Mouse (Mus musculus): ENCODE measurements around the gene Ppp4r3a. TPM values are rescaled to one million over a fixed set of nuclear protein-coding genes. Genes with fewer than 3 reads are reported as not detected.

Ppp4r3a gene
- polyA plus RNA-seq, 1 experiment from 2014 or later = 78.7 TPM

GRCm38 (mm10) chr12:100995607-100996377, 87.7 kb downstream of the Ppp4r3a start:
- Histone ChIP-seq H3K27ac (ENCODE audit: low read depth, low read length) (peak overlapping the region; percentile 53), H3K9me3 (ENCODE audit: control insufficient read depth, low read length) (no peaks in the 10 kb centered on the region), H3K4me1 (replicated peaks; ENCODE audit: control insufficient read depth, insufficient read depth, low read length) (peaks cover 28% of the 10 kb centered on the region), H3K9ac (ENCODE audit: low read length) (peak overlapping the region; percentile 14; the same call in 1 of the 2 replicates), H3K27me3 (ENCODE audit: control insufficient read depth, insufficient read depth, low read length) (no peaks in the 10 kb centered on the region), H3K4me3 (ENCODE audit: low read depth, low read length) (no peak overlapping the region), H3K4me2 (ENCODE audit: low read depth, low read length, severe bottlenecking) (no peak overlapping the region), H3K36me3 (ENCODE audit: control insufficient read depth, insufficient read depth, low read length) (no peaks in the 10 kb centered on the region; the same call in 1 of the 2 replicates)
- ATAC-seq (replicated peaks; ENCODE audit: low FRiP score) = 0 out of 2 replicates have a peak, but pooled peaks have one; percentile 19
- DNase-seq (ENCODE audit: low spot score) = no peak
- 32% methylated on average over 16 of the region's 16 CpGs for WGBS

GRCm38 (mm10) chr12:100994140-100995015, 89.1 kb downstream of the Ppp4r3a start:
- Histone ChIP-seq H3K4me1 (replicated peaks; ENCODE audit: control insufficient read depth, insufficient read depth, low read length) (peaks cover 33% of the 10 kb centered on the region), H3K9ac (ENCODE audit: low read length) (no peak overlapping the region), H3K4me2 (ENCODE audit: low read depth, low read length, severe bottlenecking) (no peak overlapping the region), H3K36me3 (ENCODE audit: control insufficient read depth, insufficient read depth, low read length) (no peaks in the 10 kb centered on the region), H3K27ac (ENCODE audit: low read depth, low read length) (no peak overlapping the region), H3K27me3 (ENCODE audit: control insufficient read depth, insufficient read depth, low read length) (no peaks in the 10 kb centered on the region), H3K9me3 (ENCODE audit: control insufficient read depth, low read length) (no peaks in the 10 kb centered on the region), H3K4me3 (ENCODE audit: low read depth, low read length) (no peak overlapping the region)
- 87% methylated on average over 3 of the region's 3 CpGs for WGBS
- DNase-seq (ENCODE audit: low spot score) = no peak
- ATAC-seq (replicated peaks; ENCODE audit: low FRiP score) = no peak

- 79% methylated on average over 3 of the region's 3 CpGs for WGBS
- DNase-seq (ENCODE audit: low spot score) (no peak), ATAC-seq (replicated peaks; ENCODE audit: low FRiP score) (no peak)
- H3K27ac ChIP-seq (ENCODE audit: low read depth, low read length) = no peak overlapping the region
- H3K4me3 ChIP-seq (ENCODE audit: low read depth, low read length) = no peak overlapping the region
- no peaks in the 10 kb centered on the region for H3K9me3 ChIP-seq (ENCODE audit: control insufficient read depth, low read length)
- no peaks in the 10 kb centered on the region for H3K36me3 ChIP-seq (ENCODE audit: control insufficient read depth, insufficient read depth, low read length)
- no peak overlapping the region for H3K4me2 ChIP-seq (ENCODE audit: low read depth, low read length, severe bottlenecking)
- no peak overlapping the region for H3K9ac ChIP-seq (ENCODE audit: low read length)
- peaks cover 35% of the 10 kb centered on the region for H3K4me1 ChIP-seq (replicated peaks; ENCODE audit: control insufficient read depth, insufficient read depth, low read length)
- H3K27me3 ChIP-seq (ENCODE audit: control insufficient read depth, insufficient read depth, low read length) = no peaks in the 10 kb centered on the region
Measured at GRCm38 (mm10) chr12:100993146-100993545, 90.4 kb downstream of the Ppp4r3a start.

GRCm38 (mm10) chr12:100992505-100992904, 91.0 kb downstream of the Ppp4r3a start:
- H3K4me1 ChIP-seq (replicated peaks; ENCODE audit: control insufficient read depth, insufficient read depth, low read length) = peaks cover 33% of the 10 kb centered on the region
- no peak overlapping the region for H3K4me3 ChIP-seq (ENCODE audit: low read depth, low read length)
- H3K27ac ChIP-seq (ENCODE audit: low read depth, low read length) = 0 out of 2 replicates have a peak overlapping the region, but pooled peaks have one; percentile 12
- no peaks in the 10 kb centered on the region for H3K9me3 ChIP-seq (ENCODE audit: control insufficient read depth, low read length)
- H3K9ac ChIP-seq (ENCODE audit: low read length) = no peak overlapping the region
- WGBS = 90% methylated on average over 7 of the region's 7 CpGs
- no peak overlapping the region for H3K4me2 ChIP-seq (ENCODE audit: low read depth, low read length, severe bottlenecking)
- no peak for DNase-seq (ENCODE audit: low spot score)
- no peak for ATAC-seq (replicated peaks; ENCODE audit: low FRiP score)
- H3K27me3 ChIP-seq (ENCODE audit: control insufficient read depth, insufficient read depth, low read length) = no peaks in the 10 kb centered on the region
- H3K36me3 ChIP-seq (ENCODE audit: control insufficient read depth, insufficient read depth, low read length) = no peaks in the 10 kb centered on the region

GRCm38 (mm10) chr12:100991119-100991518, 92.4 kb downstream of the Ppp4r3a start:
- Histone ChIP-seq H3K4me2 (ENCODE audit: low read depth, low read length, severe bottlenecking) (no peak overlapping the region), H3K27me3 (ENCODE audit: control insufficient read depth, insufficient read depth, low read length) (no peaks in the 10 kb centered on the region), H3K4me3 (ENCODE audit: low read depth, low read length) (no peak overlapping the region), H3K36me3 (ENCODE audit: control insufficient read depth, insufficient read depth, low read length) (no peaks in the 10 kb centered on the region), H3K9me3 (ENCODE audit: control insufficient read depth, low read length) (no peaks in the 10 kb centered on the region), H3K27ac (ENCODE audit: low read depth, low read length) (peak overlapping the region; percentile 72), H3K4me1 (replicated peaks; ENCODE audit: control insufficient read depth, insufficient read depth, low read length) (peaks cover 26% of the 10 kb centered on the region), H3K9ac (ENCODE audit: low read length) (no peak overlapping the region)
- ATAC-seq (replicated peaks; ENCODE audit: low FRiP score) (no peak), DNase-seq (ENCODE audit: low spot score) (no peak)
- 83% methylated on average over 3 of the region's 3 CpGs for WGBS

GRCm38 (mm10) chr12:100990291-100990690, 93.2 kb downstream of the Ppp4r3a start:
- no peaks in the 10 kb centered on the region for H3K36me3 ChIP-seq (ENCODE audit: control insufficient read depth, insufficient read depth, low read length)
- ATAC-seq (replicated peaks; ENCODE audit: low FRiP score) = peak; percentile 76
- no peaks in the 10 kb centered on the region for H3K27me3 ChIP-seq (ENCODE audit: control insufficient read depth, insufficient read depth, low read length)
- no peak overlapping the region for H3K4me3 ChIP-seq (ENCODE audit: low read depth, low read length)
- DNase-seq (ENCODE audit: low spot score) = peak; percentile 70
- peaks cover 17% of the 10 kb centered on the region for H3K4me1 ChIP-seq (replicated peaks; ENCODE audit: control insufficient read depth, insufficient read depth, low read length)
- H3K4me2 ChIP-seq (ENCODE audit: low read depth, low read length, severe bottlenecking) = 0 out of 2 replicates have a peak overlapping the region, but pooled peaks have one; percentile 18
- WGBS = 10% methylated on average over 12 of the region's 12 CpGs
- H3K27ac ChIP-seq (ENCODE audit: low read depth, low read length) = peak overlapping the region; percentile 72
- no peaks in the 10 kb centered on the region for H3K9me3 ChIP-seq (ENCODE audit: control insufficient read depth, low read length)
- H3K9ac ChIP-seq (ENCODE audit: low read length) = no peak overlapping the region

- DNase-seq (ENCODE audit: low spot score) (no peak), ATAC-seq (replicated peaks; ENCODE audit: low FRiP score) (peak; percentile 20; the same call in 1 of the 2 replicates)
- WGBS = 60% methylated on average over 4 of the region's 4 CpGs
- Histone ChIP-seq H3K9me3 (ENCODE audit: control insufficient read depth, low read length) (no peaks in the 10 kb centered on the region), H3K27ac (ENCODE audit: low read depth, low read length) (peak overlapping the region; percentile 72; the same call in 1 of the 2 replicates), H3K4me3 (ENCODE audit: low read depth, low read length) (no peak overlapping the region), H3K27me3 (ENCODE audit: control insufficient read depth, insufficient read depth, low read length) (no peaks in the 10 kb centered on the region), H3K36me3 (ENCODE audit: control insufficient read depth, insufficient read depth, low read length) (no peaks in the 10 kb centered on the region), H3K9ac (ENCODE audit: low read length) (no peak overlapping the region), H3K4me1 (replicated peaks; ENCODE audit: control insufficient read depth, insufficient read depth, low read length) (peaks cover 16% of the 10 kb centered on the region), H3K4me2 (ENCODE audit: low read depth, low read length, severe bottlenecking) (no peak overlapping the region)
Measured at GRCm38 (mm10) chr12:100989780-100990288, 93.7 kb downstream of the Ppp4r3a start.
